Mouse (Mus musculus) embryonic fibroblast, embryonic 13.5 days (primary cell): ENCODE measurements at regions not wholly inside any gene's neighbourhood (a gene's known extent, or its start where the extent isn't known, plus 50 kb on each side); places are given as distances from the start of the nearest gene placed in this dataset.

ENCODE experiments used
- H3K27ac ChIP-seq: 2 replicates; pipeline ENCODE4 v1.5.1; 2012; ENCODE audit warnings: low read length, control low read depth, inconsistent platforms; ENCODE audit not compliant: insufficient read depth
- H3K4me1 ChIP-seq: 2 replicates; pipeline ENCODE4 v1.6.1; 2011; ENCODE audit warnings: low read length; ENCODE audit not compliant: control insufficient read depth, insufficient read depth
- H3K4me3 ChIP-seq: 2 replicates; pipeline ENCODE4 v1.5.1; 2011; ENCODE audit warnings: mild to moderate bottlenecking, control low read depth, low read length; ENCODE audit not compliant: insufficient read depth
- CTCF ChIP-seq: IDR thresholded peaks from 2 replicates; pipeline ENCODE4 v1.5.1; 2011; ENCODE audit warnings: mild to moderate bottlenecking, control low read depth, low read length, moderate library complexity, borderline replicate concordance; ENCODE audit not compliant: insufficient read depth
- POLR2A ChIP-seq: IDR thresholded peaks from 2 replicates; pipeline ENCODE4 v1.6.1; 2011; ENCODE audit warnings: low read depth, mild to moderate bottlenecking, control low read depth, low read length, moderate library complexity

- Histone ChIP-seq H3K27ac (no peak overlapping the region), H3K4me3 (no peak overlapping the region), H3K4me1 (no peaks in the 10 kb centered on the region)
- TF ChIP-seq POLR2A: no peak
Measured at GRCm38 (mm10) chr13:82276001-82276400, 493.1 kb downstream of the Cetn3 start.

- TF ChIP-seq POLR2A: no peak
- no peak for TF ChIP-seq CTCF
- Histone ChIP-seq H3K27ac (no peak overlapping the region), H3K4me1 (no peaks in the 10 kb centered on the region), H3K4me3 (no peak overlapping the region)
Measured at GRCm38 (mm10) chr13:82280744-82281143, 497.9 kb downstream of the Cetn3 start.

GRCm38 (mm10) chr13:82295834-82296233 lies 513.0 kb downstream of the Cetn3 start:
- Histone ChIP-seq H3K27ac (no peak overlapping the region), H3K4me1 (no peaks in the 10 kb centered on the region), H3K4me3 (no peak overlapping the region)
- TF ChIP-seq POLR2A (no peak), CTCF (no peak)

- TF ChIP-seq CTCF: no peak
- TF ChIP-seq POLR2A: no peak
- no peak overlapping the region for H3K27ac ChIP-seq
- H3K4me3 ChIP-seq: no peak overlapping the region
- no peaks in the 10 kb centered on the region for H3K4me1 ChIP-seq
Measured at GRCm38 (mm10) chr13:82304227-82304626, 521.4 kb downstream of the Cetn3 start.

GRCm38 (mm10) chr13:82305076-82305475 lies 522.2 kb downstream of the Cetn3 start:
- Histone ChIP-seq H3K4me3 (no peak overlapping the region), H3K27ac (no peak overlapping the region), H3K4me1 (no peaks in the 10 kb centered on the region)
- TF ChIP-seq CTCF (no peak), POLR2A (no peak)

- no peaks in the 10 kb centered on the region for H3K4me1 ChIP-seq
- TF ChIP-seq POLR2A (no peak), CTCF (no peak)
Measured at GRCm38 (mm10) chr13:82308336-82308735, 525.5 kb downstream of the Cetn3 start.

GRCm38 (mm10) chr13:82316573-82317202 lies 533.8 kb downstream of the Cetn3 start:
- H3K4me3 ChIP-seq: no peak overlapping the region
- no peak overlapping the region for H3K27ac ChIP-seq
- no peak for TF ChIP-seq POLR2A
- TF ChIP-seq CTCF: no peak
- H3K4me1 ChIP-seq: no peaks in the 10 kb centered on the region

More at GRCm38 (mm10) chr13:82308336-82308735, 525.5 kb downstream of the Cetn3 start:
- Histone ChIP-seq H3K4me3 (no peak overlapping the region), H3K27ac (no peak overlapping the region)

GRCm38 (mm10) chr13:82317203-82317580 lies 534.3 kb downstream of the Cetn3 start:
- no peak overlapping the region for H3K4me3 ChIP-seq
- TF ChIP-seq CTCF (no peak), POLR2A (no peak)

GRCm38 (mm10) chr13:82318395-82318794 lies 535.5 kb downstream of the Cetn3 start:
- Histone ChIP-seq H3K27ac (no peak overlapping the region), H3K4me1 (no peaks in the 10 kb centered on the region)
- TF ChIP-seq CTCF: no peak
- no peak for TF ChIP-seq POLR2A

More at GRCm38 (mm10) chr13:82317203-82317580, 534.3 kb downstream of the Cetn3 start:
- Histone ChIP-seq H3K4me1 (no peaks in the 10 kb centered on the region), H3K27ac (no peak overlapping the region)

GRCm38 (mm10) chr13:82354355-82354754 lies 571.5 kb downstream of the Cetn3 start:
- TF ChIP-seq CTCF: no peak
- Histone ChIP-seq H3K4me3 (no peak overlapping the region), H3K4me1 (no peaks in the 10 kb centered on the region), H3K27ac (no peak overlapping the region)

More at GRCm38 (mm10) chr13:82318395-82318794, 535.5 kb downstream of the Cetn3 start:
- H3K4me3 ChIP-seq: no peak overlapping the region

GRCm38 (mm10) chr13:82355296-82355695 lies 572.4 kb downstream of the Cetn3 start:
- TF ChIP-seq CTCF (no peak), POLR2A (no peak)
- no peak overlapping the region for H3K27ac ChIP-seq
- H3K4me1 ChIP-seq: no peaks in the 10 kb centered on the region
- no peak overlapping the region for H3K4me3 ChIP-seq
